Mouse (Mus musculus): ENCODE results near the gene Cpeb2. TPM values are rescaled to one million over a fixed set of nuclear protein-coding genes. Genes with fewer than 3 reads are reported as not detected.

Cpeb2 gene
- polyA plus RNA-seq, 1 experiment from 2014 or later: 13.2 TPM

- Histone ChIP-seq H3K9me3 (ENCODE audit: control insufficient read depth, low read length) (no peaks in the 10 kb centered on the region), H3K36me3 (ENCODE audit: control insufficient read depth, insufficient read depth, low read length) (no peaks in the 10 kb centered on the region), H3K4me1 (ENCODE audit: control insufficient read depth, insufficient read depth, low read depth, low read length) (peaks cover 13% of the 10 kb centered on the region), H3K27me3 (replicated peaks; ENCODE audit: control insufficient read depth, insufficient read depth, low read length) (no peaks in the 10 kb centered on the region), H3K4me2 (ENCODE audit: low read length) (peak overlapping the region; percentile 74), H3K4me3 (ENCODE audit: low read length) (peak overlapping the region; percentile 100), H3K27ac (ENCODE audit: low read depth, low read length) (peak overlapping the region; percentile 100), H3K9ac (ENCODE audit: low read depth, low read length) (peak overlapping the region; percentile 99)
- no peak for ATAC-seq
- WGBS: 1% methylated on average over 27 of the region's 27 CpGs
Measured at GRCm38 (mm10) chr5:43235186-43235785, 2.3 kb downstream of the Cpeb2 start.

- ATAC-seq: no peak
- peak overlapping the region; percentile 65 for H3K9ac ChIP-seq (ENCODE audit: low read depth, low read length)
- WGBS: 15% methylated on average over 5 of the region's 5 CpGs
- no peaks in the 10 kb centered on the region for H3K27me3 ChIP-seq (replicated peaks; ENCODE audit: control insufficient read depth, insufficient read depth, low read length)
- peak overlapping the region; percentile 100 for H3K4me3 ChIP-seq (ENCODE audit: low read length)
- H3K27ac ChIP-seq (ENCODE audit: low read depth, low read length): peak overlapping the region; percentile 63; the same call in 1 of the 2 replicates
- H3K36me3 ChIP-seq (ENCODE audit: control insufficient read depth, insufficient read depth, low read length): no peaks in the 10 kb centered on the region
- H3K4me1 ChIP-seq (ENCODE audit: control insufficient read depth, insufficient read depth, low read depth, low read length): peaks cover 16% of the 10 kb centered on the region
- H3K9me3 ChIP-seq (ENCODE audit: control insufficient read depth, low read length): no peaks in the 10 kb centered on the region
- peak overlapping the region; percentile 74 for H3K4me2 ChIP-seq (ENCODE audit: low read length)
Measured at GRCm38 (mm10) chr5:43235997-43236396, 3.0 kb downstream of the Cpeb2 start.

DNA sequence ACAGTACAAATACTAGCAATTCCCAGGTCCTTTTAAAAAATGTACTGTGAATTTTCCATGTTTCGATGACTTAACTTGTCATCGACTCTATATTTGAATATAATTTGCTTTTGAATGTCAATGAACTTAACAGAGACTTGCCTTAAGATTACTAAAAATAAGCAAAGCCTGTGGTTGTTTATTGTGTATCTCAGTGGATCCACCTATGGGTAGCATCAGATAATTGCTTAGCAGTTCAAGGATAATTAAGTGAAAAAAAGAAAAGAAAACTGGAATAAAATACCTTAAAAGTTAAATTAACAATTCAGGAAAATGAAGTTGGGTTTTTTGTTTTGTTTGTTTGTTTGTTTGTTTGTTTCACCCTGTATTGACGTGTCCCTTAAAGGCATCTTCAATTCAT lies 3.5 kb downstream of the Cpeb2 start:
- H3K27ac ChIP-seq (ENCODE audit: low read depth, low read length): no peak overlapping the region
- peaks cover 17% of the 10 kb centered on the region for H3K4me1 ChIP-seq (ENCODE audit: control insufficient read depth, insufficient read depth, low read depth, low read length)
- H3K36me3 ChIP-seq (ENCODE audit: control insufficient read depth, insufficient read depth, low read length): no peaks in the 10 kb centered on the region
- H3K27me3 ChIP-seq (replicated peaks; ENCODE audit: control insufficient read depth, insufficient read depth, low read length): no peaks in the 10 kb centered on the region
- H3K4me3 ChIP-seq (ENCODE audit: low read length): peak overlapping the region; percentile 100; the same call in 1 of the 2 replicates
- no peak overlapping the region for H3K9ac ChIP-seq (ENCODE audit: low read depth, low read length)
- 59% methylated on average over 3 of the region's 3 CpGs for WGBS
- H3K9me3 ChIP-seq (ENCODE audit: control insufficient read depth, low read length): no peaks in the 10 kb centered on the region
- H3K4me2 ChIP-seq (ENCODE audit: low read length): peak overlapping the region; percentile 65
- ATAC-seq: no peak

DNA sequence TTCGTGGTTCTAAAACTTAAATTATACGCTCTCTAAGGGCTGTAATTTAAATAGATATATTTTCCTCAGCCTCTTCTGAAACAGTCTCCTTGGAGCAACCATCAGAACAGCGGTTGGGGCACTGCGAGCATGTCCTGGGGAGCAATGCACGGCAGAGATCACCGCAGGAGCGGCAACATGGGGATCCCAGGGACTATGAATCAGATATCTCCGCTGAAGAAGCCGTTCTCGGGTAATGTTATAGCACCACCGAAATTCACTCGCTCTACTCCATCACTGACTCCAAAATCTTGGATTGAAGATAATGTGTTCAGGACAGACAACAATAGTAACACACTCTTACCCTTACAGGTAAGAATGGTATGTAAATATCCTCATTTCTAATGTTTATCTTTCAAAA lies 4.3 kb downstream of the Cpeb2 start:
- H3K4me3 ChIP-seq (ENCODE audit: low read length): peak overlapping the region; percentile 100
- no peak for ATAC-seq
- 43% methylated on average over 12 of the region's 12 CpGs for WGBS
- no peaks in the 10 kb centered on the region for H3K9me3 ChIP-seq (ENCODE audit: control insufficient read depth, low read length)
- peaks cover 17% of the 10 kb centered on the region for H3K4me1 ChIP-seq (ENCODE audit: control insufficient read depth, insufficient read depth, low read depth, low read length)
- H3K36me3 ChIP-seq (ENCODE audit: control insufficient read depth, insufficient read depth, low read length): no peaks in the 10 kb centered on the region
- no peaks in the 10 kb centered on the region for H3K27me3 ChIP-seq (replicated peaks; ENCODE audit: control insufficient read depth, insufficient read depth, low read length)
- H3K4me2 ChIP-seq (ENCODE audit: low read length): peak overlapping the region; percentile 65
- H3K27ac ChIP-seq (ENCODE audit: low read depth, low read length): no peak overlapping the region
- peak overlapping the region; percentile 50; the same call in 1 of the 2 replicates for H3K9ac ChIP-seq (ENCODE audit: low read depth, low read length)

GRCm38 (mm10) chr5:43239141-43239835 lies 6.3 kb downstream of the Cpeb2 start:
- Histone ChIP-seq H3K4me2 (ENCODE audit: low read length) (peak overlapping the region; percentile 43), H3K27ac (ENCODE audit: low read depth, low read length) (no peak overlapping the region), H3K9me3 (ENCODE audit: control insufficient read depth, low read length) (no peaks in the 10 kb centered on the region), H3K9ac (ENCODE audit: low read depth, low read length) (no peak overlapping the region), H3K4me3 (ENCODE audit: low read length) (peak overlapping the region; percentile 22), H3K4me1 (ENCODE audit: control insufficient read depth, insufficient read depth, low read depth, low read length) (peaks cover 17% of the 10 kb centered on the region), H3K27me3 (replicated peaks; ENCODE audit: control insufficient read depth, insufficient read depth, low read length) (no peaks in the 10 kb centered on the region), H3K36me3 (ENCODE audit: control insufficient read depth, insufficient read depth, low read length) (no peaks in the 10 kb centered on the region)
- ATAC-seq: no peak
- WGBS: 75% methylated on average over 6 of the region's 6 CpGs

DNA sequence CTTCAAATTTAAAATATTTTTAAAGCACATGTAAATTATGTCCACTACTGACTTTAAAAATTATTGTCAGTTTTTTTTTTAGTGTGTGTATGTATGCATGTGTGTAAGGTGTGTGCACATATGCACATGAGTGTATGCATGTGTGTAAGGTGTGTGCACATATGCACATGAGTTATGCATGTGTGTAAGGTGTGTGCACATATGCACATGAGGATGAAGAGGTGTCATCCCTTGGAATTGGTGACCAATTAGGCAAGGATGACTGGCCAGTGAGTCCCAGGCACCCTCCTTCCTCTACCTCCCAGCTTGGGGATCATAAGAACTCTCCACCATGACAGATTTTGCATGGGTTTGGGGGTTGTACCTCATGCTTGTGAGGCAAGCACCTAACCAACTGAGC lies 7.8 kb downstream of the Cpeb2 start:
- H3K4me3 ChIP-seq (ENCODE audit: low read length): no peak overlapping the region
- peak; percentile 56; the same call in 1 of the 2 replicates for ATAC-seq
- no peak overlapping the region for H3K27ac ChIP-seq (ENCODE audit: low read depth, low read length)
- H3K4me1 ChIP-seq (ENCODE audit: control insufficient read depth, insufficient read depth, low read depth, low read length): peaks cover 17% of the 10 kb centered on the region
- peaks cover 6% of the 10 kb centered on the region; the same call in 1 of the 2 replicates for H3K36me3 ChIP-seq (ENCODE audit: control insufficient read depth, insufficient read depth, low read length)
- H3K9me3 ChIP-seq (ENCODE audit: control insufficient read depth, low read length): no peaks in the 10 kb centered on the region
- H3K4me2 ChIP-seq (ENCODE audit: low read length): peak overlapping the region; percentile 27
- no peaks in the 10 kb centered on the region for H3K27me3 ChIP-seq (replicated peaks; ENCODE audit: control insufficient read depth, insufficient read depth, low read length)
- H3K9ac ChIP-seq (ENCODE audit: low read depth, low read length): no peak overlapping the region

DNA sequence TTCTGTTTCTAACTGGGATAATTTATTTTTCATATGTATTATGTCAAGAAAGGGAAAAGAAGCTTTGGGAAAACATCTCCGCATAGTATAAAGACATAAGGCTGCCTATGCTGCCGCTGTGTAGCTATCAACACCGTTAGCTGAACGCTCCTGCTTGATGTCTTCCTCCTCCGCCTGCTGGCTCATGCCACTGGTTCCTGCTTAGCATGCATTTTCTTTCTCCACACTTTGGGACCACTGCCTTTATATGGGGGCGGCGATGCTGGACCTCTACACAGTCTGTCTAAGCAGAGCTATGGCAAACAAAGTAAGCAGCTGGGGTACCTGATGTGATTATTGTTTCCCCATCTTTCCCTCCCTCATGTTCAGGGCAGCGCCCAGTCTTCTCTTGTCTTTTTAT lies 13.3 kb downstream of the Cpeb2 start:
- Histone ChIP-seq H3K36me3 (ENCODE audit: control insufficient read depth, insufficient read depth, low read length) (peaks cover 10% of the 10 kb centered on the region), H3K27ac (ENCODE audit: low read depth, low read length) (no peak overlapping the region; the same call in 1 of the 2 replicates), H3K27me3 (replicated peaks; ENCODE audit: control insufficient read depth, insufficient read depth, low read length) (no peaks in the 10 kb centered on the region), H3K4me3 (ENCODE audit: low read length) (no peak overlapping the region), H3K4me2 (ENCODE audit: low read length) (peak overlapping the region; percentile 7; the same call in 1 of the 2 replicates), H3K9ac (ENCODE audit: low read depth, low read length) (no peak overlapping the region), H3K9me3 (ENCODE audit: control insufficient read depth, low read length) (no peaks in the 10 kb centered on the region), H3K4me1 (ENCODE audit: control insufficient read depth, insufficient read depth, low read depth, low read length) (peaks cover 2% of the 10 kb centered on the region; the same call in 1 of the 2 replicates)
- ATAC-seq: 0 out of 2 replicates have a peak, but pooled peaks have one; percentile 22
- 81% methylated on average over 8 of the region's 8 CpGs for WGBS

- H3K4me1 ChIP-seq (ENCODE audit: control insufficient read depth, insufficient read depth, low read depth, low read length): peaks cover 2% of the 10 kb centered on the region; the same call in 1 of the 2 replicates
- H3K9me3 ChIP-seq (ENCODE audit: control insufficient read depth, low read length): no peaks in the 10 kb centered on the region
- 78% methylated on average over 6 of the region's 6 CpGs for WGBS
- 0 out of 2 replicates have a peak, but pooled peaks have one; percentile 57 for ATAC-seq
- peaks cover 10% of the 10 kb centered on the region for H3K36me3 ChIP-seq (ENCODE audit: control insufficient read depth, insufficient read depth, low read length)
- no peak overlapping the region for H3K9ac ChIP-seq (ENCODE audit: low read depth, low read length)
- no peaks in the 10 kb centered on the region for H3K27me3 ChIP-seq (replicated peaks; ENCODE audit: control insufficient read depth, insufficient read depth, low read length)
- H3K4me2 ChIP-seq (ENCODE audit: low read length): no peak overlapping the region
- H3K27ac ChIP-seq (ENCODE audit: low read depth, low read length): no peak overlapping the region
- H3K4me3 ChIP-seq (ENCODE audit: low read length): no peak overlapping the region
Measured at GRCm38 (mm10) chr5:43246954-43247353, 14.0 kb downstream of the Cpeb2 start.

DNA sequence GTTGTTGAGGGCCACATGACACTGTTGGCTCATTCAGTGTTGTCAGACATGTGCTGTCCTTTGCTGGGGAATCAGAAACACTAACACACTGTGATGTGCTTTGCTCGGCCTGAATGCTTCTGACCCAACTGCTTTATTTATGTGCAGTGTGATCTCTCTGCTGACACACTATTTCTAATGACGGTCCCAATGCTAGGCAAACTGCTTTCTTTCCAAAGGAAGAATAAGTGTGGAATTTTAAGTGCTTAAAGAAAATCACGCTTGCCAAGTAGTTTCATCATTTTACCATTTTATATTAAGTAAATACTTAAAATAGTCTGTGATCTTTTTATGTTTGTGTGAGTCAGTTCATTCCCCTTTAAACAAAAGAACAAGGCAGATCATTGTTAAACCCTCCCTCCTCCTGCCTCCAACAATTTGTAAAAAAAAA lies 15.0 kb downstream of the Cpeb2 start:
- H3K4me3 ChIP-seq (ENCODE audit: low read length): no peak overlapping the region
- no peak overlapping the region for H3K9ac ChIP-seq (ENCODE audit: low read depth, low read length)
- peaks cover 2% of the 10 kb centered on the region; the same call in 1 of the 2 replicates for H3K4me1 ChIP-seq (ENCODE audit: control insufficient read depth, insufficient read depth, low read depth, low read length)
- WGBS: 36% methylated on average over 3 of the region's 3 CpGs
- peaks cover 10% of the 10 kb centered on the region for H3K36me3 ChIP-seq (ENCODE audit: control insufficient read depth, insufficient read depth, low read length)
- H3K27ac ChIP-seq (ENCODE audit: low read depth, low read length): no peak overlapping the region
- H3K4me2 ChIP-seq (ENCODE audit: low read length): no peak overlapping the region
- no peaks in the 10 kb centered on the region for H3K9me3 ChIP-seq (ENCODE audit: control insufficient read depth, low read length)
- no peaks in the 10 kb centered on the region for H3K27me3 ChIP-seq (replicated peaks; ENCODE audit: control insufficient read depth, insufficient read depth, low read length)
- ATAC-seq: peak; percentile 51; the same call in 1 of the 2 replicates

Data from hindbrain, embryonic 16.5 days (tissue).